Mouse (Mus musculus) ES-E14 (cell line): Measurements from ENCODE around the gene Agtr2.

ENCODE experiments used
- HCFC1 ChIP-seq: IDR thresholded peaks from 2 replicates; pipeline ENCODE4 v1.6.1; 2012; ENCODE audit warnings: low read length, inconsistent platforms, borderline replicate concordance; ENCODE audit not compliant: insufficient read depth
- ZC3H11A ChIP-seq: IDR thresholded peaks from 2 replicates; pipeline ENCODE4 v1.6.1; 2012; ENCODE audit warnings: low read depth, mild to moderate bottlenecking, inconsistent platforms, low read length, borderline replicate concordance

DNA sequence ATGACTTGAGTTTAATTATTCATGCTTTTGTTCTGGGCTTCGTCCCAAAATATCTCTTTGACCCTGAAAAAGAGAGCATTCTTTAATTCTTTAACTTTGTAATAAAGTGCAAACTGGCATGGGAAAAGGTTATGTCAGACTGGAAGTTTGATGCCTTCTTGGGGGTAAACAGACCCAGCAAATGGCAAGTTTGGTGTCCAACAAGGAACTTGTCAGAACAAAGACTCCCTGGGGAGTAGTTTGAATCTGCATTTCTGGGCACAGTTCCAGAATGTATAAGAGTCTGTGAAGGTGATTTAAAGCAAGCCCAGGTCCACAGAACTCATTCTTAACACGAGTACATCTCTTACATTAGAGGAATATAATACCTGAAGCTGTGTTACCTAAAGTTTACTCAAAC is 3.8 kb downstream of the Agtr2 start:
- TF ChIP-seq ZC3H11A (no peak), HCFC1 (no peak)
